ENCODE assay signal across 9 mouse cellular contexts in the genomic region with DNA sequence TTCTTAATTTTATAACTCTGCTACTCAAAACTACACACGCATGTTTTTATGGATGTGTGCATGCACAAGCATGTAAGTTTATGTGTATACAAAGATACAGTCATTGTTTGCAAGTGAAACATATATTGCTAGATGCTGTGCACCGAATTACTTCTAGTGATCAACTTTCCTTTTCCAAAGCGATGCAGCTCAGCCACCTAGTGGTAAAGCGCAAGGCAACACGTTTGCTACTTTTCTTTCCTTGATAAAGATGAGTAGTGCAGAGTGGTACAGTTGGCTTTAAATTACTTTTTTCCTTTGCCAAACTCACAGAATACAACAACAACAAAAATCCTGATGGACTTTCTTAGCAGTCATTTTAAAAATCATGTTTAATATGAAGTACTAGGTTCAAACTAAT. TPM values are rescaled to one million over a fixed set of nuclear protein-coding genes. Genes with fewer than 3 reads are reported as not detected.
DNase-seq lines count a peak whose midpoint lies in the region; ATAC-seq and TF ChIP-seq lines count a peak whose summit lies in the region.
"Had no signal": no experiment of that assay in that cellular context is flagged by ENCODE, and none has a peak within 500 bp of the region (broad histone marks: within the 10 kb centered on the region; RNA-seq: fewer than 3 reads in every experiment).

No protein-coding gene starts in this region.

- no peak overlapping the region for H3K4me2 ChIP-seq in kidney, postnatal 0 days (ENCODE audit: low read length)
- no peak overlapping the region for H3K4me2 ChIP-seq in kidney, embryonic 14.5 days (replicated peaks; ENCODE audit: low read depth, low read length)
- H3K4me2 ChIP-seq in stomach, postnatal 0 days (replicated peaks; ENCODE audit: low read depth): no peak overlapping the region

- peak; percentile 64 for TF ChIP-seq CTCF in kidney, postnatal 0 days (IDR thresholded peaks at IDR 0.05; ENCODE audit: low read depth)
- peak; percentile 69 for TF ChIP-seq CTCF in stomach, postnatal 0 days (IDR thresholded peaks at IDR 0.05; ENCODE audit: low read depth)

- WGBS in kidney, postnatal 0 days: 71% methylated on average over 5 of the region's 5 CpGs
- 75% methylated on average over 5 of the region's 5 CpGs for WGBS in kidney, embryonic 14.5 days
- 64% methylated on average over 5 of the region's 5 CpGs for WGBS in stomach, postnatal 0 days

- no peaks in the 10 kb centered on the region for H3K27me3 ChIP-seq in kidney, postnatal 0 days (ENCODE audit: insufficient read depth, low read length)
- H3K27me3 ChIP-seq in kidney, embryonic 14.5 days (ENCODE audit: control insufficient read depth, insufficient read depth, low read length): no peaks in the 10 kb centered on the region
- no peaks in the 10 kb centered on the region for H3K27me3 ChIP-seq in stomach, postnatal 0 days (ENCODE audit: control insufficient read depth, insufficient read depth, low read length)

- no peaks in the 10 kb centered on the region for H3K9me3 ChIP-seq in kidney, postnatal 0 days (replicated peaks; ENCODE audit: low read length)
- no peaks in the 10 kb centered on the region for H3K9me3 ChIP-seq in kidney, embryonic 14.5 days (ENCODE audit: control insufficient read depth, low read length)
- no peaks in the 10 kb centered on the region for H3K9me3 ChIP-seq in stomach, postnatal 0 days (ENCODE audit: control insufficient read depth, low read length)

- no peak overlapping the region for H3K9ac ChIP-seq in kidney, postnatal 0 days (ENCODE audit: low read depth, low read length)
- no peak overlapping the region for H3K9ac ChIP-seq in kidney, embryonic 14.5 days (ENCODE audit: low read depth, low read length)
- no peak overlapping the region for H3K9ac ChIP-seq in stomach, postnatal 0 days (ENCODE audit: low read length)

- TF ChIP-seq EP300 in stomach, postnatal 0 days (optimal IDR thresholded peaks at IDR 0.05): no peak

- no peak overlapping the region for H3K27ac ChIP-seq in kidney, postnatal 0 days
- no peak overlapping the region for H3K27ac ChIP-seq in kidney, embryonic 14.5 days (ENCODE audit: low read depth, low read length)
- H3K27ac ChIP-seq in stomach, postnatal 0 days (replicated peaks): no peak overlapping the region

- H3K4me3 ChIP-seq in kidney, postnatal 0 days (replicated peaks; ENCODE audit: low read depth, low read length): no peak overlapping the region
- H3K4me3 ChIP-seq in kidney, embryonic 14.5 days (ENCODE audit: low read length): no peak overlapping the region
- no peak overlapping the region for H3K4me3 ChIP-seq in stomach, postnatal 0 days (ENCODE audit: low read depth, low read length)

- ATAC-seq in kidney, postnatal 0 days (replicated peaks; ENCODE audit: low FRiP score, low read depth): no peak
- ATAC-seq in kidney, embryonic 14.5 days (ENCODE audit: low FRiP score, low TSS enrichment): no peak
- no peak for ATAC-seq in stomach, postnatal 0 days (ENCODE audit: low FRiP score, low TSS enrichment)
- ATAC-seq: inflammation-experienced regulatory T-cells, adult 6 months had no signal

- intact Hi-C loops in heart, postnatal 14 days (cut with DNase I): no loop called here

- H3K36me3 ChIP-seq in kidney, postnatal 0 days (ENCODE audit: insufficient read depth, low read length): no peaks in the 10 kb centered on the region
- H3K36me3 ChIP-seq in kidney, embryonic 14.5 days (ENCODE audit: control insufficient read depth, insufficient read depth, low read length): no peaks in the 10 kb centered on the region
- H3K36me3 ChIP-seq in stomach, postnatal 0 days (ENCODE audit: control insufficient read depth, insufficient read depth, low read length): no peaks in the 10 kb centered on the region

- H3K4me1 ChIP-seq in kidney, postnatal 0 days (replicated peaks; ENCODE audit: insufficient read depth, low read length): no peaks in the 10 kb centered on the region
- H3K4me1 ChIP-seq in kidney, embryonic 14.5 days (ENCODE audit: control insufficient read depth, insufficient read depth, low read length): no peaks in the 10 kb centered on the region
- H3K4me1 ChIP-seq in stomach, postnatal 0 days (replicated peaks; ENCODE audit: control insufficient read depth, insufficient read depth): no peaks in the 10 kb centered on the region

- DNase-seq in kidney, postnatal 0 days (ENCODE audit: low spot score): peak; percentile 20
- peak; percentile 29 to 44 for DNase-seq in right cerebral cortex, postnatal 10 days (ENCODE audit: low spot score in 2 of 2)
- DNase-seq in right cerebral cortex, postnatal 25 days: no peak
- DNase-seq in NIH3T3 (ENCODE audit: low read depth): peak; percentile 41
- no peak for DNase-seq in stomach, postnatal 0 days (ENCODE audit: low spot score)
- no peak for DNase-seq in heart, postnatal 14 days
- DNase-seq: cerebellum, adult 11 months had no signal

RNA-seq across cellular contexts. Expression of a gene that starts 21.6 kb away (rescaled TPM):
- 0.06 and 0.09 TPM in 2 replicates for polyA plus RNA-seq in kidney, postnatal 0 days (2015; fragmentation: Nextera tagmentation; extraction: Ambion mirVana)
- polyA plus RNA-seq in kidney, embryonic 14.5 days (2014; fragmentation: Nextera tagmentation; extraction: Ambion mirVana): 0.11 and 0.26 TPM in 2 replicates
- 0.04 and 0.06 TPM in 2 replicates for polyA plus RNA-seq in stomach, postnatal 0 days (2015; fragmentation: Nextera tagmentation; extraction: Ambion mirVana)
- under 1 TPM; 0.07 to 0.14 TPM for total RNA-seq in heart, postnatal 14 days (2021)

RNA-seq across cellular contexts. Expression of a gene that starts 50.2 kb away (rescaled TPM):
- polyA plus RNA-seq in kidney, postnatal 0 days (2015; fragmentation: Nextera tagmentation; extraction: Ambion mirVana): 15.2 and 15.9 TPM in 2 replicates
- 8.7 and 13.4 TPM in 2 replicates for polyA plus RNA-seq in kidney, embryonic 14.5 days (2014; fragmentation: Nextera tagmentation; extraction: Ambion mirVana)
- 11.2 and 12.4 TPM in 2 replicates for polyA plus RNA-seq in stomach, postnatal 0 days (2015; fragmentation: Nextera tagmentation; extraction: Ambion mirVana)
- total RNA-seq in heart, postnatal 14 days (2021): 10 to 100 TPM in 1 of 2 experiments, 1 to 10 TPM in 1; 9.8 to 14.3 TPM

Comparison
In these comparisons a context has a peak if more than half of its experiments do, and no peak if none do; other contexts are left out.
1. DNase-seq: peak in kidney, postnatal 0 days (single experiment), right cerebral cortex, postnatal 10 days (2 of 2) and NIH3T3 (single experiment); none in right cerebral cortex, postnatal 25 days (single experiment), stomach, postnatal 0 days (single experiment) and heart, postnatal 14 days (0 of 2).